Mouse (Mus musculus): ENCODE results near the gene Rad51b.

DNA sequence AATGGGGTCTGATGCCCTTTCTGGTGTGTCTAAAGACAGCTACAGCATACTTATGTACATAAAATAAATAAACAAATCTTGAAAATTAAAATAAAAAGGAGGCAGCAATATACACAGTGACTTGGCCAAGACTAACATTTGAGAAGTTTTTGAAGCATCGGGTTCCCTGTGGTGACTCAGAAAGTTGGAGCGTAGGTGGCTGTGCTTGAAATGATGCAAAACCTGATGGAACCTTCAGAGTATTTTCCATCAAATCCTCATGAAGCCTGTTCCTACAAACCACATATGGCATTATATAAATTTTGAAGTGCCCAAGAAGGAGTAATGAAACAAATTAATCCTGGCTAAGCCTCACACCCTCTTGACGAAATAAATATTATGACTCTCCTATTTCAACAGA lies 474.7 kb downstream of the Rad51b start:
- TF ChIP-seq CTCF (IDR thresholded peaks at IDR 0.05; ENCODE audit: low read depth, low read length) (no peak), EP300 (IDR thresholded peaks at IDR 0.05; ENCODE audit: insufficient read depth, low read depth, low read length) (no peak), POLR2A (IDR thresholded peaks at IDR 0.05; ENCODE audit: insufficient read depth, low read length) (no peak)
